8 mouse cellular contexts compared by ENCODE assay signal in the genomic region with DNA sequence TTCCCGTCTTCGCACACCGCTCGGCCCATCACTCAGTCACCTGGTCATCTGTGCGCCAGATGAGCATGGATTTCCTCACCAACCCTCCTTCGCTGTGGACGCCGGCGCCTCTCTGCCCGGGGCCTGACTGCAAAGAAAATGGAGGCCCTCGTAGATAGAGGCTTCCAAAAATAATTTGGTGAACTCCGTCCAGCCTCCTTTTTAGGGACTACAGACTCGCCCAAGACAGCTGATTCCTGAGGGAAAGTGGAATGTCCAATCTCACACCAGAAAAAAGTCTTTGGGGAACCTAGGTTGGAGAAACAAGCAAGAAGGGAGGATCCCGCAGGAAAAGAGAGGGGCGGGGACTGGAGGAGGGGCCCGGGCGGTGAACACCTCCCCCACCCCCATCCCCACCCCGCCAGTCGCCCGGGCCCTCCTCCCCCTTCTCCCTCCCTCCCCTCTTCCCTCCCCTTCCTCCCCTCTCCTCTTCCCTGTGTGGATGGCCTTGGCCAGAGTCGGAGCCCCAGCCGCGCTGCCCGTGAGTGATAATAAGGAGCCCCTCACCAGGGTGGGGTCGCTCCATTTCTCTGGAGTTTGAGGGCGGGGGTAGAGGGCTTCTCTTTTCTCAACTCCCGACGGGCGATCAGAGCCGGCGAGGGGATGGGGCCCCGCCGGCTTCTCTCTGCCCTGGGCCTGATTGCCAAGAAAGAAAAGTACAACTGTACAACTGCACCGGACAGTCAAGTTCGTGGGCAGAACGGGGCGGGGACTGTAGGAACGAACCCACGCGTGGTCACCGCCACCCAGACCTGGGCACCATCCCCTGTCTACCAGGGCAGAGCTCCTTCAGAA. TPM values are rescaled to one million over a fixed set of nuclear protein-coding genes. Genes with fewer than 3 reads are reported as not detected.
DNase-seq lines count a peak whose midpoint lies in the region; ATAC-seq and TF ChIP-seq lines count a peak whose summit lies in the region.

Gene Ston1, plus strand, starts transcription at position 463 of the 834 bp plus-strand sequence.

- peak within 1 kb of the TSS; percentile 67 for H3K4me2 ChIP-seq in forebrain, embryonic 14.5 days (ENCODE audit: low read length)
- H3K4me2 ChIP-seq in stomach, postnatal 0 days (replicated peaks; ENCODE audit: low read depth), result peak within 1 kb of the TSS; percentile 80

- no peaks in the 10 kb centered on the region for H3K36me3 ChIP-seq in forebrain, embryonic 14.5 days (ENCODE audit: control insufficient read depth, insufficient read depth, low read length)
- H3K36me3 ChIP-seq in stomach, postnatal 0 days (ENCODE audit: control insufficient read depth, insufficient read depth, low read length), result no peaks in the 10 kb centered on the region

- no peak for TF ChIP-seq EP300 in stomach, postnatal 0 days (optimal IDR thresholded peaks at IDR 0.05)

- peak within 1 kb of the TSS; percentile 68 for H3K9ac ChIP-seq in forebrain, embryonic 14.5 days (ENCODE audit: low read length)
- peak within 1 kb of the TSS; percentile 79 for H3K9ac ChIP-seq in stomach, postnatal 0 days (ENCODE audit: low read length)

- peak within 1 kb of the TSS; percentile 94 for H3K4me3 ChIP-seq in brown adipose tissue, adult 24 weeks (ENCODE audit: insufficient read depth, low read depth, low read length)
- H3K4me3 ChIP-seq in forebrain, embryonic 14.5 days (ENCODE audit: low read depth, low read length), result peak within 1 kb of the TSS; percentile 47
- H3K4me3 ChIP-seq in stomach, postnatal 0 days (ENCODE audit: low read depth, low read length), result peak within 1 kb of the TSS; percentile 57

- DNase-seq in left cerebral cortex, adult 11 months (ENCODE audit: low spot score), result peak; percentile 67
- DNase-seq in left cerebral cortex, adult 9 months (ENCODE audit: low spot score in 2 of 2), result no peak
- DNase-seq in forebrain, embryonic 14.5 days (ENCODE audit: low spot score), result peak; percentile 66
- peak; percentile 59 for DNase-seq in heart, postnatal 4 days
- peak; percentile 51 to 54 for DNase-seq in left cerebral cortex, adult 8-10 months (ENCODE audit: low spot score in 2 of 2)
- peak; percentile 92 for DNase-seq in mesoderm, embryonic 11.5 days (ENCODE audit: low read depth, low spot score)
- peak; percentile 84 for DNase-seq in stomach, postnatal 0 days (ENCODE audit: low spot score)

- H3K4me1 ChIP-seq in brown adipose tissue, adult 24 weeks (ENCODE audit: control insufficient read depth, insufficient read depth, insufficient read length, low read length), result peaks cover 15% of the 10 kb centered on the region; the same call in 1 of the 2 replicates
- peaks cover 2% of the 10 kb centered on the region; the same call in 1 of the 2 replicates for H3K4me1 ChIP-seq in forebrain, embryonic 14.5 days (ENCODE audit: control insufficient read depth, insufficient read depth, low read length)
- H3K4me1 ChIP-seq in stomach, postnatal 0 days (replicated peaks; ENCODE audit: control insufficient read depth, insufficient read depth), result peaks cover 5% of the 10 kb centered on the region; the same call in 1 of the 2 replicates

- peak; percentile 84 for ATAC-seq in forebrain, embryonic 14.5 days
- ATAC-seq in stomach, postnatal 0 days (ENCODE audit: low FRiP score, low TSS enrichment), result peak; percentile 90

- no peak for TF ChIP-seq CTCF in stomach, postnatal 0 days (IDR thresholded peaks at IDR 0.05; ENCODE audit: low read depth)

- H3K9me3 ChIP-seq in forebrain, embryonic 14.5 days (replicated peaks; ENCODE audit: control insufficient read depth, low read length), result no peaks in the 10 kb centered on the region
- no peaks in the 10 kb centered on the region for H3K9me3 ChIP-seq in stomach, postnatal 0 days (ENCODE audit: control insufficient read depth, low read length)

- WGBS in forebrain, embryonic 14.5 days, result under 1% methylated on average over 41 of the region's 41 CpGs
- WGBS in stomach, postnatal 0 days, result 2% methylated on average over 33 of the region's 41 CpGs

- H3K27ac ChIP-seq in brown adipose tissue, adult 24 weeks (replicated peaks; ENCODE audit: low read depth, low read length), result peak within 1 kb of the TSS; percentile 89
- H3K27ac ChIP-seq in forebrain, embryonic 14.5 days (ENCODE audit: low read depth, low read length), result peak within 1 kb of the TSS; percentile 48
- peak within 1 kb of the TSS; percentile 81 for H3K27ac ChIP-seq in stomach, postnatal 0 days (replicated peaks)

- no peaks in the 10 kb centered on the region for H3K27me3 ChIP-seq in forebrain, embryonic 14.5 days (replicated peaks; ENCODE audit: control insufficient read depth, insufficient read depth, low read length)
- no peaks in the 10 kb centered on the region for H3K27me3 ChIP-seq in stomach, postnatal 0 days (ENCODE audit: control insufficient read depth, insufficient read depth, low read length)

RNA-seq across cellular contexts. Expression of gene Ston1, which starts in this region (rescaled TPM):
- polyA plus RNA-seq in brown adipose tissue, adult 24 weeks (2012; ENCODE audit: insufficient read depth, insufficient read length, missing spikeins), result 7.0 and 12.5 TPM in 2 replicates
- 2.4 and 2.8 TPM in 2 replicates for polyA plus RNA-seq in forebrain, embryonic 14.5 days (2014; fragmentation: Nextera tagmentation; extraction: Ambion mirVana)
- total RNA-seq in heart, postnatal 4 days (2021), result 10 to 100 TPM; 25.3 to 28.7 TPM
- total RNA-seq in left cerebral cortex, adult 8-10 months (2022), result 10 to 100 TPM in 2 of 4 experiments, 1 to 10 TPM in 2; 5.9 to 14.1 (median 9.1) TPM
- polyA plus RNA-seq in stomach, postnatal 0 days (2015; fragmentation: Nextera tagmentation; extraction: Ambion mirVana), result 3.1 and 5.1 TPM in 2 replicates

Comparison
In these comparisons a context has a peak if more than half of its experiments do, and no peak if none do; other contexts are left out.
1. DNase-seq: peak in left cerebral cortex, adult 11 months (single experiment), forebrain, embryonic 14.5 days (single experiment), heart, postnatal 4 days (single experiment), left cerebral cortex, adult 8-10 months (2 of 2), mesoderm, embryonic 11.5 days (single experiment) and stomach, postnatal 0 days (single experiment); none in left cerebral cortex, adult 9 months (0 of 2).
2. Peak in every context shown above with its lines, with median percentiles within 50 percentile points of each other: H3K27ac ChIP-seq and H3K4me3 ChIP-seq.